Mouse (Mus musculus) retina, postnatal 7 days (tissue): ENCODE measurements at regions not wholly inside any gene's neighbourhood (a gene's known extent, or its start where the extent isn't known, plus 50 kb on each side); places are given as distances from the start of the nearest gene placed in this dataset.

ENCODE experiments used
- DNase-seq: peaks from one replicate; pipeline ENCODE4 v3.0.0-alpha.2; 2012; ENCODE audit warnings: low read depth, low spot score

DNA sequence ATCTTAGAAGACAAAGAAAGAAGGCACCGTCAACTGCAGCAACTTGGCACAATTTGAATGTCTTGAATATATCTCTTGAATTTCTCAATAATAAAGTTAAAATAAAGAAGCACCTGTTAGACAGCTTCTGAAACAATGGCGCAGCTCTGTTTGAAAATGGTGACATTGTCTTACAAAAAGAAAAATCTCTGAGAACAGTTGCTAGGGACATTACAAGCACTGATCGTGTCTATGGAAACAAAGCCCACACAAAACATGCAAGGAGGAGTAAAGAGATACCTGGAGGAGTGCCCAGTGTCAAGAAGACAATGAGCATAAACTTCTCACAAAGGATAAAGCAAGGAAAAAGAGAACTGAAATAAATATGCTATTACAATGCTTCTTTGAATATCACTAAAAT, 841.2 kb upstream of the Adgrl3 start:
- DNase-seq: no peak

DNA sequence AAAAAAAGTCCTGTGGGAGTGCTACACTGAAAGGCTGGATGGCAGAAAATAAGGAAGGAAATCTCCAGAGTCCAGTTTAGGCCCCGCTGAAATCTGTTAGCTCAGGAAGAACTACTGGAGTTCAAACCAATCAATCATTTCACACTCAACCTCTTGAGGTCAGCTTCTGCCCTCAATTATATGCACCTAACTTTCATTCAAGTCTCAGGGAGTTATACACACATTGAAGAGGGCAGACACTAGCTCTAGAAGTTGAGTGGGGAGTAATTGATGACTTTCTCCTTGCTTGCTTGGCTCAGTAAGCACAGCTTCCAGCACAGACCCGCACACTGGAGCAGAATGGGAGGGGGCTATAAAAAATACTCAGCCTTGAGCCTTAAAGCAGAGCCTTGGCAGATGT, 839.7 kb upstream of the Adgrl3 start:
- no peak for DNase-seq

DNA sequence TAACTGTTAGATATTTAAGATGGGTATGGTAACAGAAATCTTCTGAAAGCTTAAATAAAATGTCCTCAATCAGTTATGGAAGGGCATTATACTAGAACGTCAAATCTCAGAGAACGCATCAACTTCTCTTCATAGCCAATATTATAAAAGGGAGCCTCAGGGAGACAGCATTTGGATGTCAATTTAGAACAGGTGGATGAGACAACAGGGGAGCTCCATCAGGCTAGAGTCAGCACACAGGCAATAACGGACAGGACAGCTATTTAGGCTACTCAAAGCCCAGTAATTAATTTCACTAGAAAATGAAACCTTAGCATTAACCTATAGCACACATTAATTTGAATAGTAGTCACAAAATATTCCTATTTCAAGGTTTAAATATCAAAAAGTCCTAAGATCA, 827.5 kb upstream of the Adgrl3 start:
- no peak for DNase-seq

DNA sequence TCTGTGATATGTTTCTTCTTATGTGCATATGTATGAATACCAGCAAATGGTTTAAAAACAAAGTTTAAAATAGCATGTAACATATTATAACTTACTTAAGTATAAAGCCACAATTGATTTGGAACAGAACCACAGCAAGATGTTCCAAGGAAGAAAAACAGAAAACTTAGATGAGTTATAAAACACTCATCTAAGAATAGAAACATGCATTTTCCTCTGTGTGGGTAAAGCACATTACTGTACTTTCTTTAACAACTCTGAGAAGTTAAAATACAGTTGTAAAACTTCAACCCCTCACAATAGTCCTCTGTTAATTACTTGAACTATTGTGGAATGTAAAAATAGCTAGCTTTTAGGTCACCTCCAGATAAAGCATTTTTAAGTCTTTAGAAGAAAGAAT, 820.3 kb upstream of the Adgrl3 start:
- DNase-seq: no peak

- no peak for DNase-seq
These were observed 771.3 kb upstream of the Adgrl3 start for GRCm38 (mm10) chr5:80248530-80249122.

- no peak for DNase-seq
These were observed 768.0 kb upstream of the Adgrl3 start for GRCm38 (mm10) chr5:80251961-80252360.

GRCm38 (mm10) chr5:80255046-80255445, 764.9 kb upstream of the Adgrl3 start:
- DNase-seq: peak; percentile 25

DNA sequence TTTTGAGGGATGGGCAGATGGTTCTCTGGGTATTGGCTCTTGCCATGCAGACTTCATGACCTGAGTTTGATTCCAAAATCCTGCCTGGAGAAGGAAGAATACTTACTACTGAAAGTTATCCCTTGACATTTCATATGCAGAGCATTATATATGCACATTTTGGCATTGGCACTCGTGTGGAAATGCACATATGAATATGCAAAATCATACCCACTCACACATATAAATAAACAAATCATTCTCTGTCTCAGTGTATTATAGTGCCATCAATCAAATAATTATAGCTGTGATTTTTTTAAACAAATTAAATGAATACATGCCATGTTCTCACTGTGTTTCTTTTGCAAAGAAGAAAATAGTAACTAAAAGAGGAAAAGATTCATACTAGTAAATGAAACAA, 745.3 kb upstream of the Adgrl3 start:
- DNase-seq: no peak

DNA sequence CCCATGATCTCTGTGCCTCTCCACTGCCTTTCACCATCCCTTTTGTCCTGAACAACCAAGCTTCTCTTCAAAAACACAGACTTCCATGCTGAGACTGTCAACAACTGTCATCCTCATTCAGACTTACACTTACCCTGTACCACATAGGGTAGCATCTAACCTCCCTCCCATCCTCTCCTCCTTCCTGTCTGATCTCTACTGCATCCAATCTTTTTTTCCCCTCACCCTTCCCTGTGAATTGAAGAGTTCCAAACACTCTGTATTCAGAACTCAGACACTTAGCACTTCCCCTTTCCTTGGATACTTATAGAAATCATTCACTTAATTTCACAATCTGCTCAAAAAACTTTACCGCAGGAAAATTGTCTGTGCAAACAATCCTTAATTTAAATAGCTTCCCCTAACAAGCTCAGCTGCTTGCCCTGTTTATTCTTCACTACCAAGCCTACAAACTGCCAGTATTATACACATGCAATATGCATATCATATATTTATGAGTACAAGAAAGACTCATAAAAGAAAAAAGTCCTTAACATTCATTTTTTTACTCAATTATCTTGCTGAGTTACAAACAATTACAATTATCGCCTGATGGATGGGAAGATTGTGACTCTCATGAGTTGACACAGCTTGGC, 744.6 kb upstream of the Adgrl3 start:
- no peak for DNase-seq
